Mouse (Mus musculus): ENCODE measurements around the gene Rhox4g.
"Not testable (repeated sequence)": the region's sequence is repeated elsewhere in the genome, so short reads cannot be mapped to it uniquely, and the experiment has no call there.

- not testable (repeated sequence) for TF ChIP-seq CTCF, EP300 (IDR thresholded peaks at IDR 0.05; ENCODE audit: low read depth)
These were observed 7.8 kb downstream of the Rhox4g start, which contains the start of gene Rhox2g for GRCm38 (mm10) chrX:37643370-37643769.

All from liver, embryonic 14.5 days (tissue).